Mouse (Mus musculus) liver, adult 2 months (tissue): ENCODE data around the gene Lins1.

Experiments
- CTCF ChIP-seq: fragments of 200-500 bp; IDR thresholded peaks from 2 replicates; pipeline ENCODE4 v1.5.1; 2011; ENCODE audit warnings: low read depth, low read length, control low read depth
- POLR2A ChIP-seq: fragments of 200-500 bp; IDR thresholded peaks from 2 replicates; pipeline ENCODE4 v1.6.1; 2011; ENCODE audit warnings: low read length, control low read depth; ENCODE audit not compliant: insufficient read depth; ENCODE audit errors: extremely low read depth

DNA sequence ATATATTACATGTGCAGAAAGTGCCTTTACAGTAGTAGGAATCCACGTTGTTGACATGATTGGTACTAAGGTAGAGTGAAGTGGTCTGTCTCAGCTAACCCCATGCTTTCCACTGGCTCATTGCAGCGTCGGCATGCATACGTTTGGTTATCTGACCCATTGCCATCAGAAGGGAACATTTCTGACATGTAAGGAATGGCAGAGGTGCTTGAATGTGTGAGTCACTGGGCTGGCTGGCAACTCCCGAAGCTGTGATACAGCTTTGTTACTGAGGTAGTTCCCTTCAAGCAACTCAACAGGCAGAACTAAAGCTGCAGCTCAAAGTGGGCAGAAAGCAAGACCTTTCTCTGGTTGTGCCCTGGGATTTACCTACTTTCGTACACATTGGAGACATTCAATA is 45.3 kb downstream of the Lins1 start:
- TF ChIP-seq CTCF (no peak), POLR2A (no peak)
